Mouse (Mus musculus): ENCODE data around the gene Ncapd2. TPM values are rescaled to one million over a fixed set of nuclear protein-coding genes. Genes with fewer than 3 reads are reported as not detected.

Ncapd2 gene
- total and polyA plus RNA-seq, 2 experiments from 2014 or later = 25.8 to 43.5 TPM

GRCm38 (mm10) chr6:125179601-125180000 is 11.9 kb downstream of the Ncapd2 start:
- peaks cover 84% of the 10 kb centered on the region for H3K36me3 ChIP-seq (ENCODE audit: insufficient read depth)
- ATAC-seq = no peak
- TF ChIP-seq CTCF (IDR thresholded peaks at IDR 0.05; ENCODE audit: low read depth) = no peak
- no peak for DNase-seq
- no peaks in the 10 kb centered on the region for H3K27me3 ChIP-seq (ENCODE audit: insufficient read depth, low read length)
- H3K9ac ChIP-seq = no peak overlapping the region
- H3K4me3 ChIP-seq (ENCODE audit: low read depth, low read length) = no peak overlapping the region
- H3K27ac ChIP-seq (ENCODE audit: low read depth, low read length) = no peak overlapping the region
- H3K4me1 ChIP-seq (ENCODE audit: insufficient read depth) = no peaks in the 10 kb centered on the region
- no peak overlapping the region for H3K4me2 ChIP-seq (ENCODE audit: low read depth)
- H3K9me3 ChIP-seq (ENCODE audit: low read length) = no peaks in the 10 kb centered on the region
- 88% methylated on average over 7 of the region's 7 CpGs for WGBS

GRCm38 (mm10) chr6:125175469-125175868 is 16.0 kb downstream of the Ncapd2 start:
- H3K27me3 ChIP-seq (ENCODE audit: insufficient read depth, low read length) = no peaks in the 10 kb centered on the region
- no peak overlapping the region for H3K4me3 ChIP-seq (ENCODE audit: low read depth, low read length)
- no peak overlapping the region for H3K9ac ChIP-seq
- 89% methylated on average over 5 of the region's 5 CpGs for WGBS
- no peak overlapping the region for H3K4me2 ChIP-seq (ENCODE audit: low read depth)
- no peaks in the 10 kb centered on the region for H3K9me3 ChIP-seq (ENCODE audit: low read length)
- no peak overlapping the region for H3K27ac ChIP-seq (ENCODE audit: low read depth, low read length)
- H3K36me3 ChIP-seq (ENCODE audit: insufficient read depth) = peaks cover 96% of the 10 kb centered on the region
- no peak for TF ChIP-seq CTCF (IDR thresholded peaks at IDR 0.05; ENCODE audit: low read depth)
- H3K4me1 ChIP-seq (ENCODE audit: insufficient read depth) = no peaks in the 10 kb centered on the region
- DNase-seq (no peak), ATAC-seq (no peak)

DNA sequence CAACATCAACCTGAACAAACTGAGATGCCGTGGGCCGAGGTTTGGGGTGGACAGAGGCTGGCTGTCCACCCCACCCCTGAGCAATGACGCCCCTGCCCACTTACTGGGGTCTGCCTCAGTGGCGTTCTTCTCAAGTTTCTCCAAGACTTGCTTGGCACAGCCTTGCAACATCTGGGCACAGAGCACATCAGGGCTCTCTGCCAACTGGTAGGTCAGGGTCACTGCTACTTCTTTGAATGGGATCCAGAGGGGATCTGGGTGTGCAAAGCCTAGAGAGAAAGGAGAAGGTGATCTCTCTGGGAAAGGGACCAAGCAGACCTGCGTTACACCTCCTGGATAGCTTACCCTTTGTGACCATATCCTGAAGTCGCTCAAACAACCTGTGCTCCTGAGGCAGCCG is 18.2 kb downstream of the Ncapd2 start:
- no peaks in the 10 kb centered on the region for H3K9me3 ChIP-seq (ENCODE audit: low read length)
- 85% methylated on average over 7 of the region's 7 CpGs for WGBS

DNA sequence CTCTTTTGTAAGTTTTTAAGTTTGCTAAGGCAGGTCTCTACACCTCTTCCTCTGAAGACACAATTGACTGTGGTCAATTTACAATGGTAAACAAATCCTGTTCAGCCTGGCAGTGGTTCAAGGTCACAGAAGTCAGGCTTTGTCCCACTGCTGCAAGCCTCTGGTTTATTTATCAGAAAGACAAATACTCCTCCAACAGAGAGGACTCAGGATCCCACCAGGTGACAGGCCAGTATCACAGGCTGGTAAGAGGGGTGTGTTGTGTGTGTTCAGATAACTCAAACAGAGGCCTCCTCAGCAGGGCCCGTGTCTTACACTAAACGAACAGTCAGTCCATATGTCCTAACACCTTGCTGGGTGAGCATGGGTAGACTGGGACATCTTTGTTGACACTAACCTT is 19.0 kb downstream of the Ncapd2 start:
- no peak for ATAC-seq

More for the DNA sequence above, 18.2 kb downstream of the Ncapd2 start:
- no peaks in the 10 kb centered on the region for H3K4me1 ChIP-seq (ENCODE audit: insufficient read depth)
- H3K4me2 ChIP-seq (ENCODE audit: low read depth) = no peak overlapping the region
- ATAC-seq (no peak), DNase-seq (no peak)
- H3K27me3 ChIP-seq (ENCODE audit: insufficient read depth, low read length) = no peaks in the 10 kb centered on the region
- H3K36me3 ChIP-seq (ENCODE audit: insufficient read depth) = peaks cover 98% of the 10 kb centered on the region
- no peak overlapping the region for H3K4me3 ChIP-seq (ENCODE audit: low read depth, low read length)
- no peak overlapping the region for H3K27ac ChIP-seq (ENCODE audit: low read depth, low read length)
- TF ChIP-seq CTCF (IDR thresholded peaks at IDR 0.05; ENCODE audit: low read depth) = no peak
- no peak overlapping the region for H3K9ac ChIP-seq

GRCm38 (mm10) chr6:125170194-125170593 is 21.3 kb downstream of the Ncapd2 start:
- DNase-seq (no peak), ATAC-seq (no peak)
- peaks cover 70% of the 10 kb centered on the region for H3K36me3 ChIP-seq (ENCODE audit: insufficient read depth)
- 84% methylated on average over 6 of the region's 6 CpGs for whole genome bisulfite sequencing
- H3K4me1 ChIP-seq (ENCODE audit: insufficient read depth) = 0 out of 2 replicates have a peak, but pooled peaks cover 7% of the 10 kb centered on the region
- no peak overlapping the region for H3K9ac ChIP-seq
- TF ChIP-seq CTCF (IDR thresholded peaks at IDR 0.05; ENCODE audit: low read depth) = 0 out of 2 replicates have a peak, but pooled peaks have one; percentile 9
- no peaks in the 10 kb centered on the region for H3K27me3 ChIP-seq (ENCODE audit: insufficient read depth, low read length)
- H3K9me3 ChIP-seq (ENCODE audit: low read length) = no peaks in the 10 kb centered on the region
- no peak overlapping the region for H3K4me3 ChIP-seq (ENCODE audit: low read depth, low read length)
- H3K4me2 ChIP-seq (ENCODE audit: low read depth) = no peak overlapping the region
- H3K27ac ChIP-seq (ENCODE audit: low read depth, low read length) = no peak overlapping the region

More for the DNA sequence above, 19.0 kb downstream of the Ncapd2 start:
- Histone ChIP-seq H3K9me3 (ENCODE audit: low read length) (no peaks in the 10 kb centered on the region), H3K4me1 (ENCODE audit: insufficient read depth) (0 out of 2 replicates have a peak, but pooled peaks cover under 1% of the 10 kb centered on the region), H3K36me3 (ENCODE audit: insufficient read depth) (peaks cover 93% of the 10 kb centered on the region), H3K4me2 (ENCODE audit: low read depth) (no peak overlapping the region), H3K27ac (ENCODE audit: low read depth, low read length) (no peak overlapping the region), H3K9ac (no peak overlapping the region), H3K4me3 (ENCODE audit: low read depth, low read length) (no peak overlapping the region), H3K27me3 (ENCODE audit: insufficient read depth, low read length) (no peaks in the 10 kb centered on the region)
- no peak for TF ChIP-seq CTCF (IDR thresholded peaks at IDR 0.05; ENCODE audit: low read depth)
- WGBS = 91% methylated on average over 2 of the region's 2 CpGs
- DNase-seq = no peak

DNA sequence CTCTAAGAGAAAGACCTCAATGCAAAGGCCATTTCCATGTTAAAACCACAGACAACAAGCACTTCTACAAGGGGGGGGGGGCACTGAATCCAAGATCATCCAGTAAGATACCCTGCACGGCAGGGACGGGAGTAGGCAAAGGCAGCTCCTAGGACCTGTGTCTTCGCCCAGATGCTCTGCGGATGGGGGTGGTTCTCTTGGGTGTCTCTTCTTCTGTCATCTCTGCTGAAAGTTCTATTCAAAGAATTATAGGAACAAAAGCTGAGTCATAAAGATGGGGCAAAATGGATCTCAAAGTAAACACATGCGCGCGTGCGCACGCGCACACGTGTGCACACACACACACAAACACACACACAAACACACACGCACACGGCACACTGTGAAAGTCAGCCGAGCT is 23.4 kb downstream of the Ncapd2 start:
- Histone ChIP-seq H3K4me2 (ENCODE audit: low read depth) (no peak overlapping the region), H3K27me3 (ENCODE audit: insufficient read depth, low read length) (no peaks in the 10 kb centered on the region), H3K4me1 (ENCODE audit: insufficient read depth) (peaks cover 17% of the 10 kb centered on the region), H3K9ac (no peak overlapping the region), H3K4me3 (ENCODE audit: low read depth, low read length) (no peak overlapping the region), H3K27ac (ENCODE audit: low read depth, low read length) (no peak overlapping the region), H3K9me3 (ENCODE audit: low read length) (no peaks in the 10 kb centered on the region), H3K36me3 (ENCODE audit: insufficient read depth) (peaks cover 50% of the 10 kb centered on the region)
- no peak for DNase-seq
- ATAC-seq = no peak
- WGBS = 90% methylated on average over 14 of the region's 14 CpGs
- no peak for TF ChIP-seq CTCF (IDR thresholded peaks at IDR 0.05; ENCODE audit: low read depth)

DNA sequence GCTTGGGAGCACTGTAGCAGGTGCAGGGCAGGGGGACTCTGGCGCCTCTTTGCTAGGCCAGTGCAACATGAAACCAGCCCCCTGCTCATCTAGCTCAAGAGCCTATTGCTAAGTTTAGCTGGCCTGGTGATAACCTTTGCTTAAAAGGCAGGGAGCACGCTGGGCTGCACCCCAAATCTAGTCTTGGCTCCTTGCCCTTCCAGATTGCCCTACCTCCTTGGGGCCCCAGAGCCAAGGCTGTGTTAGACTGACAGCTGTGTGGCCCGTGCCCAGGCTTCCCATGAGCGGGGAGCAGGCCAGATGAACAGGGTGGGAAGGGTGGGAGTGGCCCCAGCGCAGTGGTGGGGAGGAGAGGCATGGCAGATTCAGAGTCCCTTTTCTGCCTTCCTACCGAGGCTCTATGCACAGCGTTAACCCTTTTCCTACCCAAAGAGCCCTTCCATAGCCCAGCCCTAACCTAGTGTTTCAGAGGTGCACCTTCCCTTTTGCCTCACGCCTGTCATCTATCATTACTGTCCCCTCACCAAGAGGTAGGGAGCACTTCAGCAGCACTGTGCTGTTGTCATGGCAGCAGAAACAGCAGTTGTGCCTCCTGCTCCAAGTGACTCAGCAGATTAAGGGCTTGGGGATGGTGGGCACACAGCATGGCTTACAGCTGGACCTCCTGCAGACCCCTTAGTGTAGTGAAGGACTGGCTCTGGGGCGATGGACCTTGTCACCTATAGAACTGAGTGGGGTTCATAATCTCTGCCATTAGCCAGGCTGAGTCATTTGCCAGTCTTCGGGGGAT is 24.4 kb downstream of the Ncapd2 start:
- ATAC-seq (no peak), DNase-seq (peak; percentile 36)
- Histone ChIP-seq H3K4me3 (ENCODE audit: low read depth, low read length) (no peak overlapping the region), H3K36me3 (ENCODE audit: insufficient read depth) (peaks cover 40% of the 10 kb centered on the region), H3K27ac (ENCODE audit: low read depth, low read length) (peak overlapping the region; percentile 80), H3K27me3 (ENCODE audit: insufficient read depth, low read length) (no peaks in the 10 kb centered on the region), H3K4me2 (ENCODE audit: low read depth) (peak overlapping the region; percentile 84), H3K9ac (peak overlapping the region; percentile 87), H3K4me1 (ENCODE audit: insufficient read depth) (peaks cover 17% of the 10 kb centered on the region), H3K9me3 (ENCODE audit: low read length) (no peaks in the 10 kb centered on the region)
- WGBS = 15% methylated on average over 10 of the region's 10 CpGs
- no peak for TF ChIP-seq CTCF (IDR thresholded peaks at IDR 0.05; ENCODE audit: low read depth)

Measured in forebrain, postnatal 0 days (tissue).